Comparison of ENCODE assay signal across 23 mouse cellular contexts in genomic region chr10:41448216-41448615, GRCm38 (mm10). TPM values are rescaled to one million over a fixed set of nuclear protein-coding genes. Genes with fewer than 3 reads are reported as not detected.
DNase-seq lines count a peak whose midpoint lies in the region; ATAC-seq and TF ChIP-seq lines count a peak whose summit lies in the region.
"Had no signal": no experiment of that assay in that cellular context is flagged by ENCODE, and none has a peak within 500 bp of the region (broad histone marks: within the 10 kb centered on the region; RNA-seq: fewer than 3 reads in every experiment).

No protein-coding gene starts in this region.

- H3K27ac ChIP-seq in liver, embryonic 15.5 days (replicated peaks): no peak overlapping the region
- no peak overlapping the region for H3K27ac ChIP-seq in liver, postnatal 0 days (ENCODE audit: low read depth)
- H3K27ac ChIP-seq: embryonic facial prominence, embryonic 10.5 days; embryonic facial prominence, embryonic 12.5 days; forebrain, embryonic 13.5 days; forebrain, embryonic 15.5 days had no signal

- no peaks in the 10 kb centered on the region for H3K27me3 ChIP-seq in liver, embryonic 15.5 days
- H3K27me3 ChIP-seq in liver, postnatal 0 days (ENCODE audit: insufficient read depth, low read length): no peaks in the 10 kb centered on the region
- H3K27me3 ChIP-seq: CH12.LX; embryonic facial prominence, embryonic 12.5 days; forebrain, embryonic 13.5 days; forebrain, embryonic 15.5 days had no signal

- H3K4me1 ChIP-seq in liver, embryonic 15.5 days (replicated peaks): peaks cover 41% of the 10 kb centered on the region
- peaks cover 15% of the 10 kb centered on the region for H3K4me1 ChIP-seq in liver, postnatal 0 days (ENCODE audit: insufficient read depth)

- WGBS in liver, embryonic 15.5 days (ENCODE audit: insufficient replicate concordance): 26% methylated on average over 1 of the region's 1 CpGs
- 52% methylated on average over 1 of the region's 1 CpGs for WGBS in liver, postnatal 0 days (ENCODE audit: insufficient replicate concordance)

- H3K4me3 ChIP-seq in liver, embryonic 15.5 days (replicated peaks): no peak overlapping the region
- H3K4me3 ChIP-seq in liver, postnatal 0 days (ENCODE audit: low read depth, low read length): no peak overlapping the region
- H3K4me3 ChIP-seq: embryonic facial prominence, embryonic 10.5 days; embryonic facial prominence, embryonic 12.5 days; forebrain, embryonic 13.5 days; forebrain, embryonic 15.5 days had no signal

- no peak for TF ChIP-seq EP300 in liver, postnatal 0 days (IDR thresholded peaks at IDR 0.05; ENCODE audit: low read depth)

- ATAC-seq in liver, embryonic 15.5 days (ENCODE audit: insufficient read depth): no peak
- no peak for ATAC-seq in liver, postnatal 0 days
- ATAC-seq: CD4-positive, CD25-positive, alpha-beta regulatory T cell, adult 4 months; forebrain, embryonic 13.5 days; forebrain, embryonic 15.5 days; forebrain, postnatal 0 days had no signal

- DNase-seq in heart, adult 11 months: peak; percentile 8
- DNase-seq in heart, adult 9 months (ENCODE audit: low spot score in 2 of 2): no peak
- DNase-seq in liver, postnatal 0 days: no peak
- DNase-seq in induced T-regulatory cell, adult 2 months (ENCODE audit: low read depth): peak; percentile 17
- no peak for DNase-seq in layer of hippocampus, postnatal 10 days (ENCODE audit: low spot score in 2 of 2)
- DNase-seq: adrenal gland, adult 2 months; adrenal gland, postnatal 10 days; adrenal gland, postnatal 25 days; B cell, adult 2 months; cerebellum, adult 11-12 months; cerebellum, adult 2 months; cerebellum, adult 9-10 months; cerebellum, postnatal 10 days; cerebellum, postnatal 25 days; forebrain, postnatal 0 days had no signal

- 0 out of 2 replicates have a peak overlapping the region, but pooled peaks have one; percentile 1 for H3K9ac ChIP-seq in liver, embryonic 15.5 days
- H3K9ac ChIP-seq in liver, postnatal 0 days (replicated peaks): no peak overlapping the region
- H3K9ac ChIP-seq: embryonic facial prominence, embryonic 12.5 days; forebrain, embryonic 13.5 days; forebrain, embryonic 15.5 days; forebrain, postnatal 0 days had no signal

- TF ChIP-seq CTCF in liver, postnatal 0 days (IDR thresholded peaks at IDR 0.05; ENCODE audit: low read depth): no peak

- H3K4me2 ChIP-seq in liver, embryonic 15.5 days: peak overlapping the region; percentile 2; the same call in 1 of the 2 replicates
- H3K4me2 ChIP-seq in liver, postnatal 0 days (ENCODE audit: low read depth, low read length): no peak overlapping the region
- H3K4me2 ChIP-seq: embryonic facial prominence, embryonic 12.5 days; forebrain, embryonic 13.5 days; forebrain, embryonic 15.5 days had no signal

- peaks cover 12% of the 10 kb centered on the region; the same call in 1 of the 2 replicates for H3K36me3 ChIP-seq in liver, embryonic 15.5 days (replicated peaks)
- peaks cover 3% of the 10 kb centered on the region; the same call in 1 of the 2 replicates for H3K36me3 ChIP-seq in liver, postnatal 0 days (replicated peaks; ENCODE audit: insufficient read depth, low read length)
- H3K36me3 ChIP-seq: forebrain, embryonic 15.5 days had no signal

- H3K9me3 ChIP-seq in liver, embryonic 15.5 days (replicated peaks): no peaks in the 10 kb centered on the region
- no peaks in the 10 kb centered on the region for H3K9me3 ChIP-seq in liver, postnatal 0 days (ENCODE audit: low read length)
- H3K9me3 ChIP-seq: embryonic facial prominence, embryonic 10.5 days; embryonic facial prominence, embryonic 12.5 days; forebrain, embryonic 13.5 days; forebrain, embryonic 15.5 days; G1E had no signal

RNA-seq across cellular contexts. Expression of gene Zbtb24, which starts 2.0 kb away (rescaled TPM):
- polyA plus RNA-seq in liver, embryonic 15.5 days (2015; fragmentation: Nextera tagmentation; extraction: Ambion mirVana): 4.9 and 5.1 TPM in 2 replicates
- polyA plus RNA-seq in liver, postnatal 0 days (2015; fragmentation: Nextera tagmentation; extraction: Ambion mirVana): 3.9 and 4.7 TPM in 2 replicates
- 10 to 100 TPM; 16.3 to 17.2 TPM for total RNA-seq in layer of hippocampus, postnatal 10 days (2021)

RNA-seq across cellular contexts. Expression of gene Mical1, which starts 27.9 kb away (rescaled TPM):
- 4.3 and 4.8 TPM in 2 replicates for polyA plus RNA-seq in liver, embryonic 15.5 days (2015; fragmentation: Nextera tagmentation; extraction: Ambion mirVana)
- 4.3 TPM in 2 replicates for polyA plus RNA-seq in liver, postnatal 0 days (2015; fragmentation: Nextera tagmentation; extraction: Ambion mirVana)
- 10 to 100 TPM; 41.9 to 42.5 TPM for total RNA-seq in layer of hippocampus, postnatal 10 days (2021)

RNA-seq across cellular contexts. Expression of gene Smpd2, which starts 42.0 kb away (rescaled TPM):
- polyA plus RNA-seq in liver, embryonic 15.5 days (2015; fragmentation: Nextera tagmentation; extraction: Ambion mirVana): 11.4 and 11.8 TPM in 2 replicates
- 17.9 and 19.7 TPM in 2 replicates for polyA plus RNA-seq in liver, postnatal 0 days (2015; fragmentation: Nextera tagmentation; extraction: Ambion mirVana)
- 10 to 100 TPM; 21.2 to 26.2 TPM for total RNA-seq in layer of hippocampus, postnatal 10 days (2021)

RNA-seq across cellular contexts. Expression of gene Ppil6, which starts 42.0 kb away (rescaled TPM):
- polyA plus RNA-seq in liver, embryonic 15.5 days (2015; fragmentation: Nextera tagmentation; extraction: Ambion mirVana): 0.12 and 0.20 TPM in 2 replicates
- polyA plus RNA-seq in liver, postnatal 0 days (2015; fragmentation: Nextera tagmentation; extraction: Ambion mirVana): 0.22 and 0.25 TPM in 2 replicates
- total RNA-seq in layer of hippocampus, postnatal 10 days (2021): 1 to 10 TPM; 6.9 to 7.8 TPM
- total RNA-seq: CH12.LX had no signal
- polyA plus RNA-seq: CD4-positive, CD25-positive, alpha-beta regulatory T cell, adult 4 months had no signal

Comparison
In these comparisons a context has a peak if more than half of its experiments do, and no peak if none do; other contexts are left out.
1. DNase-seq: peak in heart, adult 11 months (single experiment) and induced T-regulatory cell, adult 2 months (single experiment); none in heart, adult 9 months (0 of 2), liver, postnatal 0 days (single experiment) and layer of hippocampus, postnatal 10 days (0 of 2).